Mouse (Mus musculus): ENCODE measurements at regions not wholly inside any gene's neighbourhood (a gene's known extent, or its start where the extent isn't known, plus 50 kb on each side); places are given as distances from the start of the nearest gene placed in this dataset.

- in situ Hi-C loops (cut with MboI; ENCODE audit: low sequenced_read_pairs in 2 of 2, unreplicated experiment in 2 of 2): loop anchor here in 1 of 2 experiments (10.0 kb wide), 1 partner anchor 234 kb away; no protein-coding TSS in a partner anchor
- TF ChIP-seq ZNF384 (IDR thresholded peaks at IDR 0.05; ENCODE audit: low read depth, low read length) (no peak), MAFK (IDR thresholded peaks at IDR 0.05; ENCODE audit: insufficient read depth, low read depth, low read length) (no peak), HCFC1 (IDR thresholded peaks at IDR 0.05; ENCODE audit: borderline replicate concordance, insufficient read depth, low read length) (no peak), CHD2 (IDR thresholded peaks at IDR 0.05; ENCODE audit: low read depth, low read length) (no peak), ZC3H11A (IDR thresholded peaks at IDR 0.05; ENCODE audit: borderline replicate concordance, low read depth, low read length) (no peak)
Measured at GRCm38 (mm10) chr2:166338396-166339085, 183.1 kb upstream of the Sulf2 start.

GRCm38 (mm10) chr2:166337666-166338065, 182.2 kb upstream of the Sulf2 start:
- TF ChIP-seq HCFC1 (IDR thresholded peaks at IDR 0.05; ENCODE audit: borderline replicate concordance, insufficient read depth, low read length): no peak
- TF ChIP-seq ZC3H11A (IDR thresholded peaks at IDR 0.05; ENCODE audit: borderline replicate concordance, low read depth, low read length): no peak
- TF ChIP-seq MAFK (IDR thresholded peaks at IDR 0.05; ENCODE audit: insufficient read depth, low read depth, low read length): no peak
- no peak for TF ChIP-seq ZNF384 (IDR thresholded peaks at IDR 0.05; ENCODE audit: low read depth, low read length)
- TF ChIP-seq CHD2 (IDR thresholded peaks at IDR 0.05; ENCODE audit: low read depth, low read length): no peak
- no peak overlapping the region for H3K4me3 ChIP-seq (ENCODE audit: insufficient read depth in 1 of 2, low read depth in 1 of 2, low read length in 2 of 2, poor library complexity in 1 of 2, severe bottlenecking in 1 of 2)
- in situ Hi-C loops (cut with MboI; ENCODE audit: low sequenced_read_pairs in 2 of 2, unreplicated experiment in 2 of 2): loop anchor here in 1 of 2 experiments (10.0 kb wide), 1 partner anchor 233 kb away; no protein-coding TSS in a partner anchor
- H3K9me3 ChIP-seq (ENCODE audit: control insufficient read depth, insufficient read depth, low read depth, low read length): no peaks in the 10 kb centered on the region
- H3K9ac ChIP-seq (ENCODE audit: insufficient read depth, low read depth, low read length, poor library complexity, severe bottlenecking): no peak overlapping the region
- peaks cover 0 to 5% of the 10 kb centered on the region in 2 experiments; a peak in 1 of 4 replicates for H3K4me1 ChIP-seq (ENCODE audit: control insufficient read depth in 2 of 2, insufficient read depth in 2 of 2, low read length in 2 of 2, poor library complexity in 1 of 2)
- no peak overlapping the region for H3K27ac ChIP-seq (ENCODE audit: insufficient read depth, low read depth, low read length, poor library complexity, severe bottlenecking)
- no peak for DNase-seq (ENCODE audit: low read depth, low spot score)
- no peaks in the 10 kb centered on the region for H3K36me3 ChIP-seq (ENCODE audit: control insufficient read depth, insufficient read depth, low read length, poor library complexity, severe bottlenecking)

More at GRCm38 (mm10) chr2:166338396-166339085, 183.1 kb upstream of the Sulf2 start:
- no peak overlapping the region for H3K4me3 ChIP-seq (ENCODE audit: insufficient read depth in 1 of 2, low read depth in 1 of 2, low read length in 2 of 2, poor library complexity in 1 of 2, severe bottlenecking in 1 of 2)
- no peak for DNase-seq (ENCODE audit: low read depth, low spot score)
- H3K9ac ChIP-seq (ENCODE audit: insufficient read depth, low read depth, low read length, poor library complexity, severe bottlenecking): no peak overlapping the region
- H3K9me3 ChIP-seq (ENCODE audit: control insufficient read depth, insufficient read depth, low read depth, low read length): no peaks in the 10 kb centered on the region
- peaks cover 0 to 5% of the 10 kb centered on the region in 2 experiments; a peak in 1 of 4 replicates for H3K4me1 ChIP-seq (ENCODE audit: control insufficient read depth in 2 of 2, insufficient read depth in 2 of 2, low read length in 2 of 2, poor library complexity in 1 of 2)
- no peaks in the 10 kb centered on the region for H3K36me3 ChIP-seq (ENCODE audit: control insufficient read depth, insufficient read depth, low read length, poor library complexity, severe bottlenecking)
- no peak overlapping the region for H3K27ac ChIP-seq (ENCODE audit: insufficient read depth, low read depth, low read length, poor library complexity, severe bottlenecking)

- in situ Hi-C loops (cut with MboI; ENCODE audit: low sequenced_read_pairs in 2 of 2, unreplicated experiment in 2 of 2): loop anchor here in 1 of 2 experiments (10.0 kb wide), 1 partner anchor 231 kb away; no protein-coding TSS in a partner anchor
- peaks cover 0 to 5% of the 10 kb centered on the region in 2 experiments; a peak in 1 of 4 replicates for H3K4me1 ChIP-seq (ENCODE audit: control insufficient read depth in 2 of 2, insufficient read depth in 2 of 2, low read length in 2 of 2, poor library complexity in 1 of 2)
- no peak for TF ChIP-seq CHD2 (IDR thresholded peaks at IDR 0.05; ENCODE audit: low read depth, low read length)
- no peak overlapping the region for H3K4me3 ChIP-seq (ENCODE audit: insufficient read depth in 1 of 2, low read depth in 1 of 2, low read length in 2 of 2, poor library complexity in 1 of 2, severe bottlenecking in 1 of 2)
- no peaks in the 10 kb centered on the region for H3K36me3 ChIP-seq (ENCODE audit: control insufficient read depth, insufficient read depth, low read length, poor library complexity, severe bottlenecking)
- no peaks in the 10 kb centered on the region for H3K9me3 ChIP-seq (ENCODE audit: control insufficient read depth, insufficient read depth, low read depth, low read length)
- DNase-seq (ENCODE audit: low read depth, low spot score): no peak
- no peak overlapping the region for H3K27ac ChIP-seq (ENCODE audit: insufficient read depth, low read depth, low read length, poor library complexity, severe bottlenecking)
- H3K9ac ChIP-seq (ENCODE audit: insufficient read depth, low read depth, low read length, poor library complexity, severe bottlenecking): no peak overlapping the region
Measured at GRCm38 (mm10) chr2:166335702-166336101, 180.2 kb upstream of the Sulf2 start.

- in situ Hi-C loops (cut with MboI; ENCODE audit: low sequenced_read_pairs in 2 of 2, unreplicated experiment in 2 of 2): loop anchor here in 1 of 2 experiments (10.0 kb wide), 1 partner anchor 230 kb away; no protein-coding TSS in a partner anchor
- Histone ChIP-seq H3K4me3 (ENCODE audit: insufficient read depth in 1 of 2, low read depth in 1 of 2, low read length in 2 of 2, poor library complexity in 1 of 2, severe bottlenecking in 1 of 2) (no peak overlapping the region), H3K36me3 (ENCODE audit: control insufficient read depth, insufficient read depth, low read length, poor library complexity, severe bottlenecking) (no peaks in the 10 kb centered on the region), H3K27ac (ENCODE audit: insufficient read depth, low read depth, low read length, poor library complexity, severe bottlenecking) (no peak overlapping the region), H3K4me1 (ENCODE audit: control insufficient read depth in 2 of 2, insufficient read depth in 2 of 2, low read length in 2 of 2, poor library complexity in 1 of 2) (peaks cover 0 to 4% of the 10 kb centered on the region in 2 experiments; a peak in 1 of 4 replicates), H3K9ac (ENCODE audit: insufficient read depth, low read depth, low read length, poor library complexity, severe bottlenecking) (no peak overlapping the region), H3K9me3 (ENCODE audit: control insufficient read depth, insufficient read depth, low read depth, low read length) (no peaks in the 10 kb centered on the region)
- DNase-seq (ENCODE audit: low read depth, low spot score): no peak
- TF ChIP-seq HCFC1 (IDR thresholded peaks at IDR 0.05; ENCODE audit: borderline replicate concordance, insufficient read depth, low read length) (no peak), ZNF384 (IDR thresholded peaks at IDR 0.05; ENCODE audit: low read depth, low read length) (no peak), CHD2 (IDR thresholded peaks at IDR 0.05; ENCODE audit: low read depth, low read length) (no peak), ZC3H11A (IDR thresholded peaks at IDR 0.05; ENCODE audit: borderline replicate concordance, low read depth, low read length) (no peak), MAFK (IDR thresholded peaks at IDR 0.05; ENCODE audit: insufficient read depth, low read depth, low read length) (no peak)
Measured at GRCm38 (mm10) chr2:166334559-166334958, 179.1 kb upstream of the Sulf2 start.
